Mouse (Mus musculus) liver (tissue): ENCODE data around the gene Gm47995.
A peak's percentile ranks its signal among the peaks of the same experiment; 100 is the strongest.
"Not testable (repeated sequence)": the region's sequence is repeated elsewhere in the genome, so short reads cannot be mapped to it uniquely, and the experiment has no call there.

Experiments
- DNase-seq: peaks from one replicate; pipeline ENCODE4 v3.0.0-alpha.2; 2020; ENCODE audit warnings: mixed read lengths

Gene Gm47995

DNA sequence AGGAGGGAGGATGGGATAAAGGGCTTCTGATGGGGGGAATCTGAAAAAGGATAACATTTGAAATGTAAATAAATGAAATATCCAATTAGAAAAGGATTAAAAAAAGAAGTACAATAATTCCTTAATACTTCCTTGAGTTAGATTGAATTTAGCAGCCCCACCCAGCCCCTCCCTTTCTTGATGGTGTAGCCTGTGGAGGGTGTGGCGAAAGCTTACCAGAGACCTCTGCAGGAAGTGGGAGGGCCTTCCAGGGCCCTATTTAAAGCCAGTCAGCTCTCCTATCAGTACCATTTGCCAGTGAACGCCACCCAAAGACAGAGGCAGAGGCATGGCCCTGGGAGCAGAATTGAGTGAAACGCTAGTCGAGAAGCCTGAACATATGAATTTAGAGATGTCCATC lies at the start of gene Gm47995:
Gene Gm47995 (plus strand): TSS at position 329 of the 400 bp plus-strand sequence.
- peak; percentile 88 for DNase-seq

DNA sequence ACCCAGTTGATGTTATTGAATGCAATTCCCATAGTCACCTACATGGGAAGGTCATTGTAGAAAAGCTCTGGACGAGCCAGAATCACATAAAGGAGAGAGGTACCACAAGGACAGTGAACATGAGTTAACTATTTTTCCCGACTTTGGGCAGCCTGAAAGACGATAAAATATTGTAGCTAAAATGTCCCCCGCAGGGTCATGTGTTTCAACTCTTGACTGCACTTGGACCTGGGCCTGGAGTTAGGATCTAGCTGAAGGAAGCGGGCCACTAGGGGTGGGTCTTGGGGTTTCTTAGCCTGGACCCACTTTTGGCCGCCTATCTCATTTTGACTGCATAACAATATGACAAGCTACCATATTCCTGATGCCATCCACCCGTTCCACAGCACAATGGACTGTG lies 48.0 kb upstream of the Gm47995 start:
- DNase-seq: no peak

DNA sequence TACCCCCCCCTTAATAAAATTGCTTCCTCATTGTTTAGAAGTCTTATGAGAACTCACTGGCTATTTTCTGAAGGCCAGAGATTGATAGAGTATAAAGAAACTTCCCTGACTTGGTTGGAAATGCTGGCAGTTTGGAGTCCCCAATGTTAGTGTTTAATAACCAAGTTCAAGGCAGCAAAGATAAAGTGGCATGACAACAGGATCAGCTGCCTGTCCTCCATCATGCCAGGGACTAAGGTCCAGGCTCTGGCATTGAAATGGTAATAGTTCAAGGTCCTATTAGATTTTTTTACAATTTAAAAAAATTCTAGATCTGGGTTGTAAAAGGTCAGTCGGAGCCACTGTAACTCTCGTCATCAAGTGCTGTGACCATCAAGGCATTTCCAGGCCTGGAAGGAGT lies 47.2 kb upstream of the Gm47995 start:
- DNase-seq: no peak

DNA sequence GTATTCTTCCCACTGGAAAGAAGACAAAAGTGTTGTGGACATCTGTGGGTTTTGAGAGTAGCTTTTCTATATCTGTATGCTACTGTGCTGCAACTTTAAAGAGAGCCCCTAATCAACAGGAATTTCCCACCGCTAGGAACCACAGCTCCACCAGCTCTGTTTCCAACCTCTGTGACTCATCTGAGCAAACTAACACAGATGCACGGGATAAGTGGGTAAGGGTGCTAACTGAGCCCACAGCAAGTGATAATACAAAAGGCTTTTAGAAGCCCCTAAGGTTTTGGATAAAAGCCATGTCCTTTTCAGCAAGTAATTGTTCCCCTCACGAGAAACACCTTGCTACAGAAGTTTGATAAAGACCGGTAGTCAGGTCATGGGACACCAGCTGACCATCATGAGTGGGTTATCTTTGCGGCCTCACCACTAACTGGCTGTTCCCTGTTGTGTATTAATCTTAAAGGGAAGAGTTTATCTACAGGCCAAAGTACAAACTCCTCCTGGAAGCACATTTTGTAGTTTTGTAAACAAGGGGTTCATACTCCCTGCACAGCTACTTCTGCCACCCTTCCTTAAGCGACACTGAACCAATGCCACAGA lies 45.1 kb upstream of the Gm47995 start:
- DNase-seq: no peak

DNA sequence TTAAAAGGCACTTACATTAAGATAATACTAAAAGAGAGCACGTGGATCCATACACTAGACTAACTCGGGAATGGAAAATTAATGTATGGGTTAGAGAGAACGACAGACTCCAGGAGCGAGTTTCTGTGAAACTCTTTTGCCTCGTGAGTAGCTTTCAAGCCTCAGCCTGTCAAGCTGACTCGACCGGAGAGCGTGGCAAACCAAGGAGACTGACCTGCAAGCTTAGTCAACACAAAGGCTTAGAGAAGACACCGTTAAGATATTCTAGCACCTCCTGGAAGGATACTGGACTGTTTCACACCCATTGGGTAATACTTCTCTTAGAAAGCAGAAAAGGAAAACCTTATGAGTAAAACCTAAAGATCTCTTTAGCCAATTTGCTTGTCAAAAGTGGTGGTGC lies 44.1 kb upstream of the Gm47995 start:
- not testable (repeated sequence) for DNase-seq

DNA sequence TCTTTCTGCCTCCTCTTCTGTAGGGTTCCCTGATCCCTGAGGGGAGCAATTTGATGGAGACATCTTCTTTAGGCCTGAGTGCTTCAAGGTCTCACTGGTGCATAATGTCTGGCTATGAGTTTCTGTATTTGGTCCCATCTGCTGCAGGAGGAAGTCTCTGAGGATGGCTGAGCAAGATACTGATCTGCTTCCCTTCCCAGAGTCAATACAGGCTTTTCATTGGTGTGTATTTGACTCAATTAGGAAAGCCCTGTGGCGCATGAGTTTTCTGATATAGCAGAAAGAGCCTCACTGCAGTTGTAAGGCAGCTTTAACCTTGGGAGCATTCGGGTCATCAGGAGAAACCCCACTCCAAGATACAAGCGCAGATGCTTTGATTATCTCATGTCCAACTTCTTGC lies 42.1 kb upstream of the Gm47995 start:
- no peak for DNase-seq

DNA sequence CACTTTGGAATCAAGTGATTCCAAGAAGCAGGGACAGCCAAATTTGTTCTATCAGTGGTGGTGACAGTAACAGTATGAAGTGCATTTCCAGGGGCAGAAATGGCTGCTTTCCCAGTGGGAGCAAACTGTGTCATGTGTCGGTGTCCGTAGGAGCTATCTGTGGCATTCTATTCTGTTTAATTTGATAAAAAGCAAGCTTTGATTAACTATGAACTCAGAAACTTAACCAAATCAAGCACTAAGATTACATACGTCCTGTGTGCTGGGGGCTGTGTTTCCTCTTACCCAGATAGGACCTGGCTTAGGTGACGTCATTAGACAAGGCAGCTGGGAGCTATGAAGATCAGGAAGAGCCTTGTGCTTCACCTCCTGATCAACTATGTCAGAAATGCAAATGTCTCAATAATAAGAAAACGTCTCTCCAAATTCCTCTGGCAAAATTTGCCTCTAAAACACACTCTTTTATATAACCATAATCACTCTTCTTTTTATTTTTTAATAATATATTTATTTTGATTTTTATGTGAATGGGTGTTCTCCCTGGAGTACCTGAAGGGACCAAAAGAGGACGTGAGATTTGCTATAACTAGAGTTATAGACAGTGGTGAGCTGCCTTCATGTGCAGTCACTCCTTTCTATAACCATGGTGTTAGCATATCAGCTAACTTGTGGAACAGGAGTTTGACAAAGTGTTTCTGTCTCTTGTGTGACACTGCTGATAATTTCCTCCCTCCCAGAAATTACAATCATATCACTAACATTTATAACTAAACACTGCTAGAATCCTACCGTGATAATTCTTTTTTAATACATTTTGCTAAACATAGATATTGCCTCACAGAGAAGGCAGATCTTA lies 41.2 kb upstream of the Gm47995 start:
- DNase-seq: no peak

DNA sequence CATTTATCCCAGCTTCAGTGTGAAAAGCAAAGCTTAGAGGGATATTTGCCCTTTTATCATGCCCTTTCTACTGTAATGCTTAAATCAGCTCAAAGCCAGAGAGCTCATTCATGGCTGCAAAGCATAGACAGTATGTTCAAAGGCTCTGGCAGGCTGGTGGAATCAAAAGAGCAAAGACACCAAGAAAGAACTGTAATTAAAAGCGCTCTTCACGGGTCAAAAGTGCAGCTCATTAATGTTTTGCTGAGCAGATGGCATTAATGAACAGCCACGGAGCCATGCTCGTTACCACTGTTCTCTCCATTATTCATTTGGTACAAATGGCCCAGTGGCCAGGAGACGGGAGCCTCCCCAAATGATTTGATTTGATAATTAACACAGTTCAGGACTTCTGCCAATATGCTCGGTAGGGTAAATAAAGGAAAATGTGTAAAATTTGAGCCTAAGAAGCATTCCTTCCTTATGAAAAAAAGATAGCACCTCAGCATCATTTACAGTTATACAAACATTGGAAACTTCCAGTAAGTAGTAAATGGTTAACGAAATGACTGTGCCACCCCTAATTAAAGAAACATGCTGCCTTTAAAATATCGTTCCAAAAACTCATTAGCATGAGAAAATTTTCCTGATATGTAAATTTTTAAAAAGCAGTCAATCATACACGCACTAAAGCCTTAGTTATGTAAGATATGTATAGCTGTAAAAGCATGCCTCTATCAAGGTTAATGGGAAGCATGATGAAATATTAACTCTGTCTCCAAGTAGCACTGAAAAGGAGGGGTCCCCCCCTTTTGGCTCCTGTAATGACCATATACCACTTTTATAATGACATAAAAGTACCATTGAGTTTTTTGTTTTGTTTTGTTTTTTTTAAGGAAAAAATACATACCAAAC lies 40.0 kb upstream of the Gm47995 start:
- no peak for DNase-seq

DNA sequence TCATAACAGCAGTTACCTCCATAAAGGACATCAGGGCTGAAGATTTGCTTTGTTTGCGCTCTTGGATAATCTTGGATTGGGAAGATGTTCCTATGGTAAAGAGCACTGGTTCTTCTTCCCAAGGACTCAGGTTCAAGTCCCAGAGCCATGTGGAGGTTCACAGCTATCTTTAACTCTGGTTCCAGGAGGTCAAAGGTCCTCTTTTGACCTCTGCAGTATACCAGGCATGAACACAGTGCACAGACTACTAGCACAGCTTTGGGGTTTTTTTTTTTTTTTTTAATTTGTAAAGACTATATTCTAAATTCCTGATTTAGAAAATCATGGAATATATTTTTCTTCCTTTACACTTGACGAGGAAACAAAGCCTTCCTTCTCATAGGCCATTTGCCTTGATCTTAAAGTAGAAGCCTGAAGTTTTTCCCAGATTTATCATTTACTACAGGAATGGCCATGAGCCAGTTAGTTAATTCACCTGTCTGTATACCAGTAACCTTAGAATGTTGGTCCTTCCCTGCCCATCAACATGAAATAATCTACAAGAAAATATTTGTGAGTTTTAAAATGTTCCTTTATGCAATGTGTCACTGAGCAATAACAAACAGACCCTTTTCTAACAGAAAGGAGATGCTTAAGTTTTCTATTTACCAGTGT lies 39.3 kb upstream of the Gm47995 start:
- DNase-seq: no peak

DNA sequence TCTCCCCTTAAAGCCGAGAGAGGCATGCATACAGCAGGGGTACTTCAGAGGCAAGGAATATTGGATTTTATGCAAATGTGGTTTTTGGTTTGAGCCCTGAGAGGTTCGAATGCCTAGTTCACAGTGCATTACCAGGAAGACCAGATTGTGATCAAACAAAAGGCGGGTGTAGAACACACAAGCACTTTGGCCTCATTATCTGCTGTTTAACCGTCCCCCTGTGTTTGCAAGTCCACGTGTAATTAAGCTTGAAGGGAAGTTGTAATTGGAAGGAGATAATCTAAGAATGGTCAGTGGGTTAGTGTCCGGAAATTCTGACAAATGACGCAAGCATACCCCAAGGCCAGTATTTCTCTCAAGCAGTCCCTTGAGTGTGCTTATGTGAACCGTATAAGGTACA lies 32.2 kb upstream of the Gm47995 start:
- no peak for DNase-seq

DNA sequence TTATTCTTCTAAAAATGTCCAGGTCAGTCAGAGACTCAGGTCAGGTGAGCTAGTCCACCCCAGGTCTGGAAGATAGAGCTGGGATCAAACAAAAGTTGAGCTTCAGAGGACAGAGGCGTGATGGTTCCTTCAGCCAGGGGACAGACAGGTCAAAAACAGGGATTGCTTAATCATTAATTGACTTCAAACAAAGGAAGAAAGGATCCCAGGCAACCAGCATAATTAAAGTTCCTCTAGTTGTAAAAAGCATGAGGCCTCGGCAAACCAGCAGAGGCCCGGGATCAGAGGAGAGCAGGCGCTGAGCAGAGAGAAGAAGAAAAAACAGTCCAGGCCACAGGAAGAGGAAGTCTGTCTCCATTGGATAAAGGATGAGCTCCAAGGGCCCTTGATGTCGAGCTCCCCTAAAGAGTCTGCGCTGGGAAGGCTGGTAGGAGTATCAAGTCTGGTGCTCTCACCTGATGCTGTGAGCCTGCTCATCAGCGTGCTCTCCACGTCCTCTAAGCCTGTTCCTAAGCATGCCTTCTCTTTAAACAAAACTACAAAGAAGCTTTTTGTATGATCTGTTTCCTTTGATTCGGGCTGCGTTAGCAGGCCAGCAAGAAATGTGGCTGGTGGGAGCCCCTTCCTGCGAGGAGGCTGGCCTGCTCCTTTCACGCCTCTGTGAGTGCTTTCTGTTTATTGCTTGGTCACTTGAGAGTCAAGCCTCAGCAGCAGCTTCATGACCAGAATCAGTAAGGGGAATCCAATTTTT lies 30.8 kb upstream of the Gm47995 start:
- no peak for DNase-seq

DNA sequence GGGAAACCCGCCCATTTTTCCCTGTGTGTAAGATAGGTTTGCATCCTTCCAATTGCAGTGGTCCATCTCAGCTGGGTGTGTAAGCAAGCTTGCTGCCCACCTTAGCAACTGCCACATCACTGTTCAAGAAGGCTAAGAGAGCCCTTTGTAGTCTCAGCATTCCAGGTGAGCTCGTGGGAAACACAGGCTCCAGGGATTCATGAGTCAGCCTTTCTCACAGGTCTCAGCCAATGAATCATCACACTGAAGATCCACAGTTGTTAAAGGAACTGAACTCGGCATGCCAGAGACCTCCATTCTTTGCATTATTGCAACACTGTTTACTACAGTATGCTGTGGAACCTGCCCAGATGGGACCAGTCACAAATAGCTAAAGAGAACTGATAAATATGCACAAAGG lies 29.6 kb upstream of the Gm47995 start:
- DNase-seq: no peak

DNA sequence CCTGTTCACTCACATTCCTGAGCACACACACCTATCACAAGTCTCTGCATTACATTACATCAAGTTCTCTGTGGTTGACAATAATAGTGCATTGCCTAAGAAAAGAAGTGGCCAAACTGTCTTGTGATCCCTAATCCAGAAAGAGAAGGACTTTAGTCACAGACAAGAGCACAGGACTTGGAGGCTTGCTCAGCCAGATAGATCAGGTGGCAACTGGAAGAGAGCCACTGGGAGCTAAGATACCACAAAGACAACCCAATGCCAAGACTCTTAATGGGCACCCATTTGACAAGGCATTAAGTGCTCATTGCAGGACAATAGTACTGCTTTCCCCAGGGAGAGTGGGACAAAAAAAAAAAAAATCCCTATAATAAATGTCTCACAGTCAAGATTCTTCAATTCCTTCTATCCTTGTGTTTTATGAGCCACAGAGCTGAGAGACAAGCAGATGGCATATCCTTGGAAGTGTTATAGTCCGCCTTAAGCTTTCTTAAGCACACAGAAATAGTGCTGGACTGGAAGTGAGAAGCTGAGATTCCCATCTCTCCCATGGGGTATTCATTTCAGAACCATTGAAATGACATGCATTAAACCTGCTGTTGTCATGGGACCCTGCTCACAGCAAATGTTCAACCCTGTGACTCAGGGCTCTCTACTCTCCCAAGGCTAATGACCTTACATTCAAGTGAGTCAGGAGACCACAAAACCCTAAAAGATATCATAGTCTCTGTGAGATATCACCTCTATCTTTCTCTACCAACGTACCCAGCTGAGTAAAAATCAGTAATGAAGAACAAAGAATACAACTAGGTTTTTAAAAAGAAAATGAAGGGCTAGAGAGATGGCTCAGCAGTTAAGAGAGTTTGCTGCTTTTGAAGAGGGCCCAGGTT lies 26.4 kb upstream of the Gm47995 start:
- DNase-seq: no peak

DNA sequence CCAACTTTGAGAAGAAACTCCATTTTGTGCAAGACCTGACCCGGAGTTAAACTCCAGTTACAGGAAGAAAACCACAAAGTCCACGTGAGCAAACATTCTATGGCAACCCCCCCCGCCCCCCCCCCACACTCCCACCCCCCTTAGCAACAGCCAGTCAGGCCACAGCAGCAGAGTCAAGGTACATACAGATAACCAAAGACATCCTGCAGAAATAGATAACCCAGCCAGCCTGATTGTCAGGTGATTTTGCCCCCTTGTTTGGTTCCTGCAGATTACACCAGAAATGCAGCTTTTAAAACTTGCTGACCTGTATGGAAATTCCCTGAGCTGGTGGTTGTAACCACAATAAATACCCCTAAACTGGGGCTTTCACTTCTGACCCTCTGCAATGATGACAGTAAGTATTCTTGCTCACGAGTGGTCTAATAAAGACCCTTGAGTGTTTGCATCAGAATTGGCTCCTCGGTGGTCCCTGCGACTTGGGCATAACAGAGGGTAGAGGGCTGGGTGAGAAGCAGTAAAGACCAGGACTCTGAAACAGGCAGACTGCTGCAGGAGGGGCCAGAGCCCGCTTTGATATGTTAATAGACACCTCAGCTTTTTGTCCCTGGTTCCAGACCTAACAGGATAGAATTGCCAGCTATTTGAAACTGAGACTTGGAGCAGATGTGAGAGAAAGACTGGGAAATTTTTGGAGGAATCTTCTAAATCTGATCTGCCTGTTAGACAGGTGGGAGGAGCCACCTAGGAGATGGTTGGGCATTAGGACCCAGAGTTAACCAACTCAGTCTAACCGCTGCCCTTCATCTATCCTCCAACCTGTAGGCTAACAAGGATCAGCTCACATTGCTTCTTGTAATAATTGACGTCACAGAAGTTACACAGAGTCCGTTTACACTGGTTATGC lies 21.0 kb upstream of the Gm47995 start:
- DNase-seq: peak; percentile 75

DNA sequence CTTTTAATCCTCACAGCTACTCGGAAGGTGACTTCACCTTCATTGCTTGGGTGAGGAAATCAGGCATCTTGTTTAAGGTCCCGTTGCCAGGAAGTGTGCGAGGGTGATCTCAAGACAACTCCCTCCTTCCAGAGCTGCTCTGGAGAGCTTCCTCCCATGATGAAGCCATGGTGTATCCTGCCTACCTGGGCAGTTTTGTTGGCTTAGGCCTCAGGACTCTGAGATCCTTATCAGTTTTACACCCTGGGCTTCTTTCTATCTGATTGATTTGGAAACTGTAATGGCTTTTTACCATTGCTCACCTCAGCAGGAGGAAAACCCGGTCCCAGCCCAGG lies 20.3 kb upstream of the Gm47995 start:
- no peak for DNase-seq

DNA sequence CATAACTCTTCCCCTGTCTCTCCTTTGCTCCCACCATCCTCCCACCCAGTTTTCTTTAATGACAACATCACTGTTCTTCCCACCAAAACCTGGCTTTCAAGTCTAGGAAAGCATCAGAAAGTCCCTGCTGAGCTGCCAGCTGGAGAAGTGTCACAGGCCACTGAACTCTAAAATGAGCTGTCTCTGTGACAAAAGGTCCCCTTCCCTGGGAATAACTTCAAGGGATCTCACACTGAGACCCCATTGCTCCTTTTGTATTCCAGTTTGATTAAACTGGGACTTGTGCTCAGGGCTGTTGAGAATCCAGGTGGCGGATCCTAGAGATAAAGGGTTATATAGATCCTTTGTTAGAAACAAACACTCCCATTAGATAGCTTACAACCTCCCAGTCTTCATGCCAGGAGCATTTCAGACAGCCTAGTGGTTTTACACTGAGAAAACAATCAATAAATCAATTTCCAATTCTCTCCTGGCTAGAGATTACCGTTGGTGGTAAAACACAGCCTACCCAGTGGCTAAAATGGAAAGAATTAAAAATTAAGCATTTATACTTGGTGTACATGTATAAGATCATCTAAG lies 19.7 kb upstream of the Gm47995 start:
- no peak for DNase-seq

DNA sequence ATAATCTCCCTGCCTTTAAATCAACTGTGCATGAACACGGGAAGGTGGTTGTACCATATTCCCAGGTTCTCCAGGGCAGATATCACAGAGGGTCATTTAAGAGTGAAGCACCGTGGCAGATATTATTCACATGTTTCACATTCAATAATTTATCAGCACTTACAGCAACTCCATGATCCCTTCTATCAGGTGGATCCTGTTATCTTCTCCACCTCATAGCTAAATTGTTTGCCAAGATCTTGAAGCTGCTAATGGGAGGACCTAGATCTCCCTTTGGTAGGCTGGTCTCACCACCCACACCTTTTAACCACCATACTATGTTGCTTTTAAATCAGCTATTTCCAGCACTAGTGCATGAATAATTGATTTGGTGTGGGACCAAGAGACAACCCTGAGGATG lies 18.1 kb upstream of the Gm47995 start:
- DNase-seq: no peak

DNA sequence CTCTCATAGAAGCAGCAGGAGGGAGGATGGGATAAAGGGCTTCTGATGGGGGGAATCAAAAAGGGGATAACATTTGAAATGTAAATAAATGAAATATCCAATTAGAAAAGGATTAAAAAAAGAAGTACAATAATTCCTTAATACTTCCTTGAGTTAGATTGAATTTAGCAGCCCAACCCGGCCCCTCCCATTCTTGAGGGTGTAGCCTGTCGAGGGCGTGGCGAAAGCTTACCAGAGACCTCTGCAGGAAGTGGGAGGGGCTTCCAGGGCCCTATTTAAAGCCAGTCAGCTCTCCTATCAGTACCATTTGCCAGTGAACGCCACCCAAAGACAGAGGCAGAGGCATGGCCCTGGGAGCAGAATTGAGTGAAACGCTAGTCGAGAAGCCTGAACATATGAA lies 16.0 kb upstream of the Gm47995 start, which contains the start of gene Gm47985:
Gene Gm47985 (plus strand): TSS at position 272 of the 400 bp plus-strand sequence.
- DNase-seq: not testable (repeated sequence)

DNA sequence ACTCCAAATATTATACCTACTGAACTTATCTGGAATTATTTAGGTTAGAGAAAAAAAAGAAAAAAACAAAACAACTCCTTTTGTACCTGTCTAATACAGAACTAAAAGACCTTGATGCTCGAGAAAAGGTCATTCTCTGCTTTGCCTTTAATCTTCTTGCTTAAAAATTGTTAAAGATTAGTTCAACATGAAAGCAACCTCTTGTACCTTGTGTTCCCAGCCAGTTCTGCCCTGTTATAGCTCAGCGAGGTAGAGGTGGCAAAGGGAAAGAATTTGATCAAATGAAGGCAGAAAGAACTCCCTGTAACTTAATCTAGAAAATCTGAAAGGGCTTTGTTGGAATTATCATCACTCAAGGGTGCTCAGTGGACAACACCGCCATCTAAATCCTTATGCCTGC lies 12.1 kb upstream of the Gm47995 start:
- not testable (repeated sequence) for DNase-seq
